Mouse (Mus musculus): ENCODE measurements at regions not wholly inside any gene's neighbourhood (a gene's known extent, or its start where the extent isn't known, plus 50 kb on each side); places are given as distances from the start of the nearest gene placed in this dataset.

DNA sequence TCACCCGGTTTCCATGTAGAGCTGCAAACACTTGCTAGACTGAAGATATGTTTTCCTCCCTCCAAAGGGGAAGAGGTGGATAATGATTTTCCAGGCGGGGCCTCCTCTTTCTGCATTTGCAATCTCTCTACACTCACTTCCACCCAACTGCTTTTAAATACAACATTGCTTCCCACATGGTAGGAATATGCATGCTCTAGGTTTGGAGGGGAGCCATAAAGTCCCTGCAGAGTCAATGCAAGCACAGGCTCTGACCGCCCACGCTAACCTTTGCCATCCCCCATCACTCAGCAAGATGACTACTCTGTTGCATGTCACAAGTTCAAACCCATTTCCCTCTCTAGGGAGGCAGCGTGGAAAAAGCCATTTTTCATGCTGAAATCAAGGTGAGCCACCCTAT is 372.9 kb downstream of the Tmem132b start:
- TF ChIP-seq POLR2A (IDR thresholded peaks at IDR 0.05; ENCODE audit: insufficient read depth, low read depth, low read length) = no peak
- no peak for TF ChIP-seq CTCF (IDR thresholded peaks at IDR 0.05; ENCODE audit: insufficient read depth, low read depth, low read length)
